Mouse (Mus musculus): ENCODE measurements around the gene Stat6. TPM values are rescaled to one million over a fixed set of nuclear protein-coding genes. Genes with fewer than 3 reads are reported as not detected.

Stat6 gene
- 26.2 and 27.0 TPM in 2 replicates for polyA plus RNA-seq (2015; fragmentation: Nextera tagmentation; extraction: Ambion mirVana)

DNA sequence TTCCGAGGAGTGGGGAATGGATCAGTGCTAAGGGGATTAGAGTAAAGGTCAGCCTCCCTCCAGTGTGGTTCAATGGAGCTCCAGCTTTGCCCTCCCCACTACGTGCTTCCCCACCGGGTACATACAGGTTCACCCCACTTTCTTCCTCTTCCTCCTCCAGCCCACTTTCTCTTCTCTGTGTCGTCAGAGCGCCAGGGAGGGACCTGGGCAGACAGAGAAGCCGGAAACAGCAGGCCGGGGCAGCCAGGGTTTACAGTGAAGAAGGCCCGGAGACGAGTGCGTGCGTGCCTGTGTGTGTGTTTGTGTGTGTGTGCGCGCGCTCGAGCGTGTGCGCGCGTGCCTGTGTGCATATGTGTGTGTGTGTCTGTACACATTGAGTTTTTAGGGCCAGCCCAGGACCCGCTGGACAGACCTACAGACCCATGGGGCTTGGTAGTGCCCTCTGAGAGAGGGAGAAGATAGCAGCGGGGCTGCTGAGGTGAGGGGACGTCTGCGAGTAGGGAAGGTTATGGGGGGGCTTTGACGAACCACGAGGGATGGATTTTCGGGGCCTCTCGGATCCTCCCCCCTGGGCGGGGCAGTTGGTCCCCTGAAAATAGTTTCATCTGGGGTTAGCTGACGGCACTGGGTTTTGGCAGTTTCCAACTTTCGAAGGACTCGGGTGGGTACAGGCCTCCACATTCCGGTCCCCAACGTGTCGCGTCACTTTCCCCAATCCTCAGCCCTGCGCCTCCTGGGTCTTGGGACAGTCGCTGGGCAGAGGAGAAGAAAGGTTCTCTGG, at the start of gene Stat6:
Gene Stat6 (plus strand): TSS at position 215 of the 781 bp plus-strand sequence.
- 5% methylated on average over 37 of the region's 37 CpGs for WGBS
- no peak for TF ChIP-seq CTCF (IDR thresholded peaks at IDR 0.05; ENCODE audit: low read depth)
- ATAC-seq (replicated peaks; ENCODE audit: low FRiP score, low read depth) (peak; percentile 62), DNase-seq (ENCODE audit: low spot score) (peak; percentile 84)
- Histone ChIP-seq H3K27me3 (ENCODE audit: insufficient read depth, low read length) (no peaks in the 10 kb centered on the region), H3K36me3 (ENCODE audit: insufficient read depth, low read length) (peaks cover 5% of the 10 kb centered on the region; the same call in 1 of the 2 replicates), H3K4me1 (replicated peaks; ENCODE audit: insufficient read depth, low read length) (peaks cover 17% of the 10 kb centered on the region; the same call in 1 of the 2 replicates), H3K27ac (peak within 1 kb of the TSS; percentile 94), H3K9ac (ENCODE audit: low read depth, low read length) (peak within 1 kb of the TSS; percentile 62), H3K4me3 (replicated peaks; ENCODE audit: low read depth, low read length) (peak within 1 kb of the TSS; percentile 59), H3K4me2 (ENCODE audit: low read length) (peak within 1 kb of the TSS; percentile 61), H3K9me3 (replicated peaks; ENCODE audit: low read length) (no peaks in the 10 kb centered on the region)

GRCm38 (mm10) chr10:127594405-127594804, 48.4 kb upstream of the Stat6 start:
- H3K4me1 ChIP-seq (replicated peaks; ENCODE audit: insufficient read depth, low read length) = peaks cover 34% of the 10 kb centered on the region
- ATAC-seq (replicated peaks; ENCODE audit: low FRiP score, low read depth) (no peak), DNase-seq (ENCODE audit: low spot score) (no peak)
- H3K9ac ChIP-seq (ENCODE audit: low read depth, low read length) = no peak overlapping the region
- no peak overlapping the region for H3K4me3 ChIP-seq (replicated peaks; ENCODE audit: low read depth, low read length)
- H3K9me3 ChIP-seq (replicated peaks; ENCODE audit: low read length) = no peaks in the 10 kb centered on the region
- H3K27ac ChIP-seq = peak overlapping the region; percentile 54
- H3K4me2 ChIP-seq (ENCODE audit: low read length) = no peak overlapping the region
- H3K36me3 ChIP-seq (ENCODE audit: insufficient read depth, low read length) = peaks cover 26% of the 10 kb centered on the region; the same call in 1 of the 2 replicates
- 75% methylated on average over 8 of the region's 8 CpGs for WGBS
- TF ChIP-seq CTCF (IDR thresholded peaks at IDR 0.05; ENCODE audit: low read depth) = no peak
- no peaks in the 10 kb centered on the region for H3K27me3 ChIP-seq (ENCODE audit: insufficient read depth, low read length)

DNA sequence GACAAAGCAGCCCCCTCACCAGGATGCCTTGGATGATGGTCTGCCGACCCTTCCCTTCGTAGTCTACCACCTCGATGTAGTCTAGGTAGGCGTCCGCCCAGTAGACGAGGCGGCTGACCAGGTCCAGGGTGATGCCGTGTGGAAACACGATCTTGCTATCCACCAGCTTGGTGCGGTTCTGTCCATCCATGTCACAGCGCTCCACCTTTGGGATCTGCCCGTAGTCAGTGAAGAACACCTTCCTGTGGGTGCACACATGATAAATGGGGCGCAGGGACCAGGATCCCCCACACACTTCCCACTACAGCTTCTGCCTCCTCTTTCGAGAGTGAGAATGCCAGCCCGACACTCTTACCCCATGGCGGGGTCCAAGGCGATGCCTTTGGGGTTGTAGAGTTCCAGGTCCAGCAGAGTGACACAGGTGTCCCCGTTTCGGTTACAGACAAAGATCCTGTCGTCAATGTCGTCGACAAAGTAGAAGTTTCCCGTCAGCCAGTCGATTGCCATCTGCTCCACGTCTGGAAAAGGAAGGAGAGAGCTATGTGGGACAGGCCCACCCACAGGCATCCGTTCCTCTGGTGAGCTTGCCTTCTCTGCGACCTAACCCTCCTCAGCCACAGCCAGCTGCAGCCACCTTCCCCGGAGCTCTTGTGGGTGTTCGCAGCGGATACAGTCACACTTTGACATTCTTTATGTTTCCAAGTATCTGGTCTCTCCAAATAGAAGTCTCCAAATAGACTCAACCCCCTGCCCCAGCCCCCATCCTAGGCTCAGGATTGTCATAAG, 47.7 kb upstream of the Stat6 start:
- H3K9me3 ChIP-seq (replicated peaks; ENCODE audit: low read length) = no peaks in the 10 kb centered on the region
- TF ChIP-seq CTCF (IDR thresholded peaks at IDR 0.05; ENCODE audit: low read depth) = no peak
- H3K9ac ChIP-seq (ENCODE audit: low read depth, low read length) = no peak overlapping the region
- no peak for ATAC-seq (replicated peaks; ENCODE audit: low FRiP score, low read depth)
- peak; percentile 74 for DNase-seq (ENCODE audit: low spot score)
- peaks cover 40% of the 10 kb centered on the region for H3K4me1 ChIP-seq (replicated peaks; ENCODE audit: insufficient read depth, low read length)
- peaks cover 21% of the 10 kb centered on the region; the same call in 1 of the 2 replicates for H3K36me3 ChIP-seq (ENCODE audit: insufficient read depth, low read length)
- H3K27me3 ChIP-seq (ENCODE audit: insufficient read depth, low read length) = no peaks in the 10 kb centered on the region
- peak overlapping the region; percentile 72 for H3K27ac ChIP-seq
- WGBS = 79% methylated on average over 30 of the region's 30 CpGs
- H3K4me2 ChIP-seq (ENCODE audit: low read length) = no peak overlapping the region
- no peak overlapping the region for H3K4me3 ChIP-seq (replicated peaks; ENCODE audit: low read depth, low read length)

- H3K9me3 ChIP-seq (replicated peaks; ENCODE audit: low read length) = no peaks in the 10 kb centered on the region
- WGBS = 45% methylated on average over 7 of the region's 7 CpGs
- H3K27ac ChIP-seq = peak overlapping the region; percentile 72
- no peak for TF ChIP-seq CTCF (IDR thresholded peaks at IDR 0.05; ENCODE audit: low read depth)
- DNase-seq (ENCODE audit: low spot score) (no peak), ATAC-seq (replicated peaks; ENCODE audit: low FRiP score, low read depth) (no peak)
- no peak overlapping the region for H3K4me2 ChIP-seq (ENCODE audit: low read length)
- peaks cover 47% of the 10 kb centered on the region for H3K4me1 ChIP-seq (replicated peaks; ENCODE audit: insufficient read depth, low read length)
- no peak overlapping the region for H3K4me3 ChIP-seq (replicated peaks; ENCODE audit: low read depth, low read length)
- 0 out of 2 replicates have a peak, but pooled peaks cover 10% of the 10 kb centered on the region for H3K36me3 ChIP-seq (ENCODE audit: insufficient read depth, low read length)
- H3K27me3 ChIP-seq (ENCODE audit: insufficient read depth, low read length) = no peaks in the 10 kb centered on the region
- 0 out of 2 replicates have a peak overlapping the region, but pooled peaks have one; percentile 8 for H3K9ac ChIP-seq (ENCODE audit: low read depth, low read length)
Observed at GRCm38 (mm10) chr10:127596321-127596941, 46.4 kb upstream of the Stat6 start.

GRCm38 (mm10) chr10:127597311-127597901, 45.4 kb upstream of the Stat6 start:
- TF ChIP-seq CTCF (IDR thresholded peaks at IDR 0.05; ENCODE audit: low read depth) = no peak
- Histone ChIP-seq H3K9me3 (replicated peaks; ENCODE audit: low read length) (no peaks in the 10 kb centered on the region), H3K27ac (peak overlapping the region; percentile 50; the same call in 1 of the 2 replicates), H3K9ac (ENCODE audit: low read depth, low read length) (no peak overlapping the region), H3K4me2 (ENCODE audit: low read length) (no peak overlapping the region), H3K4me1 (replicated peaks; ENCODE audit: insufficient read depth, low read length) (peaks cover 48% of the 10 kb centered on the region), H3K27me3 (ENCODE audit: insufficient read depth, low read length) (no peaks in the 10 kb centered on the region), H3K4me3 (replicated peaks; ENCODE audit: low read depth, low read length) (no peak overlapping the region), H3K36me3 (ENCODE audit: insufficient read depth, low read length) (0 out of 2 replicates have a peak, but pooled peaks cover 6% of the 10 kb centered on the region)
- DNase-seq (ENCODE audit: low spot score) (no peak), ATAC-seq (replicated peaks; ENCODE audit: low FRiP score, low read depth) (no peak)
- WGBS = 70% methylated on average over 5 of the region's 5 CpGs

All from kidney, postnatal 0 days (tissue).